Mouse (Mus musculus) retina, adult 2 months (tissue): ENCODE data around the gene Notch3.

Experiments
- DNase-seq: peaks from one replicate; pipeline ENCODE4 v3.0.0-alpha.2; 2012; ENCODE audit warnings: low read depth, low spot score

Gene Notch3

DNA sequence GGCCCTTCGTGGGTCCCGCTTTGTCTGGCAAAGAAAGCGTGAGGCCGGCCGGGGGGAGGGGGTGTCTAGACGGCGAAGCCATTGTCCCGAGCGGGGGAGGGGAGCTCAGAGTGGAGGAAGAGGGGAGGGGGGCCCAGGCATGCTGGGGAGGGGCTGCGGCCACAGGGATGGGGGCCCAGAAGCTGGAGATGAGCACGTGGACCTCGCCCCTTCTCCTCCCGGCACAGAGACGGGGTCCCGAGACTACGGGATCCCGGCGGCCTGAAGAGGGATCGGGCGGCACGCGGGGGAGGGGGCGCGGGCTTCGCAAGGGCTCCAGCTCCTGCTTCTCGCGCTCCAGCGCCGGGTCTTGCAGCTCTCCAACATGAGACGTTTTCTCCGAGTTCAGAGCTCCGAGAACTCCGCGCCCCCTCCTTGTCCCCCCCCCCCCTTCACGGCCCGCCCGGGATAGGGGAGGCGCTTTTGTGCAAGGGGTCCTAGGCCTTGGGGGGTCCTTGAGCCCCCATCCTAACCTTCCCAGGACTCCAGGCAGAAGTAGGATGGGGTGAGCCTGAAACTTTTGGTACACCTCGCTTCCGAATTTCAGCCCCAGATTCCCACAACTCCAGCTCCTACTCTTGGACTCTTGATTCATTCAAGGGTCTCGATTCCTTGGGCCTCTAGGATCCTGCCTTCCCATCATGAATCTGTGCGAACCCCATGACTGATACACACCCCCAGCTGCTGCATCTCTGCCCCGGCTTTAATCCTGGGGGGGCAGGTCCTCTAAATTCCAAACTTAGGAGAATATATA lies 653 bp downstream of the Notch3 start:
- no peak for DNase-seq

DNA sequence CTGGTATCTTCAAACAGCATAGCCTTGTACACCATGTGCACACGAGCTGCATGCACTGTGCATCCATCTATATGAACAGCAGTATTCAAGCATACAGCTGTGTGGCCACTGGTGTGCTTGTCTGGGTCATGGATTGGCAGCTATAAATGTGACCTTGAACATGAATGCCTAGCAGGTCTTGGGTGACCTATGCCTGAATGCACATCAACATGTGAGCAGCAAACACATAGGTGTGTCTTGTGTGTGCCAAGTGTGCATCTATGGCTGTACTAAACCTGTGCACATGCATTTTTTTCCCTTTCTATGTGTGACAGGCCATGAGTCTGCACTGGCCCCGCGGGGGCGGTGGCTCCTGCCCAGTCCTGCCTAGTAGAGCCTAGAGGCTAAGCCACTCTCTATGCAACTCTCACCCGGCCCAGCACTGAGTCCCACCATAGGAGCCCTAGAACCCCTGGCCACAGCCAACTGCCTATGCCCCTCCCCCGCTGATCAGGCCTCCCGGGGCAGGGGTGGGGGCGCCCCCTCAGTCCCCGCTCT lies 1.3 kb downstream of the Notch3 start:
- no peak for DNase-seq

DNA sequence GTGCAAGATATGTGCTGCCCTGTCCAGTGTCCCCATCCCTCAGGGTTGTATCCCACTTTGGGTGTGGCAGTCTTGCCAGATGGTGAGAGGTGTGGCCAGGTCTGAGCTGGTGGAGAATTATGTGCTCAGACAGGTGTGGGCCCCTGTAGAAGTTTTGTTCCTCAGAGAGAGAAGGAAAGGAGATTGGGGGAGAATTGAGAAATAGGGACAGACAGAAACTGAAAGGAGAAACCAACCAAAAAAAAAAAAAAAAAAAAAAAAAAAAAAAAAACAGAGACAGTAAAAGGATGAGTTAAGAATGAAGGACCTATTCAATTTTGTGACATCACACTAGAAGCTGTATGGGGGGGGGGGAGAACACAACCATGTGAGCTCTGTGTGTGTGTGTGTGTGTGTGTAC lies 1.9 kb downstream of the Notch3 start:
- no peak for DNase-seq

DNA sequence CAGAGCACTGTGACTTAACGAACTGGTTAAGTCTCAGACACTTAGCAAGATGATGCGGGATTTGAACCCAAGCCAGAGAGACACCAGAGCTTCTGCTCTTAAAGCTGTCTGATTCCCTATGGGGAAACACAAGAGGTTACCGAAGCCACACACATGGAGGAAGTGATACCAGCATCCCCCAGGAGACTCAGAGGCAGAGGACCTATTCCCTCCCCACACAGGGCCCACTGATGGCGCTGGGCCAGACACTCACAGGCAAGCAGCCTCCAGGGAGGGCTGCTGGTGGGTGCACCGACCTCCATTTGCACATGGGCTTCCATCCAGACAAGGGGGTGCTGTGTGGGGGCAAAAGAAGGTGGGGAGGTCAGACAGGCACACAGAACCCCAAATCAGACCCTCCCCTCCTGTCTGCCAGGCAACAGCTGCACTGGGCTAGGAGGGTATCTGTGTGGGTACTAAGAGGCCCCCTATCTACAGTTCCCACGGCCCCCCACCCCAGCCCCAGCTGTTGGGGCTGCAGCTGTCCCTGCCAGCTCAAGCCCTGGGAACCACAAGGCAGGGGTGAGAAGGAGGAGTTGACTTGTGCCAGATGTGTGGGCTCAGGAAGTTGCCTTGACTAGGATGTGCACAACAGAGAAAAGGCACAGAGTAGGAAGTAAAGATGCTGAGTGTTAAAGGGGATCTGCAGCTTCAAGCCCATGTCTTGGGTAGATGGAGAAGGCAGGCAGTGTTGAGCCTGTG lies 2.6 kb downstream of the Notch3 start:
- DNase-seq = no peak

DNA sequence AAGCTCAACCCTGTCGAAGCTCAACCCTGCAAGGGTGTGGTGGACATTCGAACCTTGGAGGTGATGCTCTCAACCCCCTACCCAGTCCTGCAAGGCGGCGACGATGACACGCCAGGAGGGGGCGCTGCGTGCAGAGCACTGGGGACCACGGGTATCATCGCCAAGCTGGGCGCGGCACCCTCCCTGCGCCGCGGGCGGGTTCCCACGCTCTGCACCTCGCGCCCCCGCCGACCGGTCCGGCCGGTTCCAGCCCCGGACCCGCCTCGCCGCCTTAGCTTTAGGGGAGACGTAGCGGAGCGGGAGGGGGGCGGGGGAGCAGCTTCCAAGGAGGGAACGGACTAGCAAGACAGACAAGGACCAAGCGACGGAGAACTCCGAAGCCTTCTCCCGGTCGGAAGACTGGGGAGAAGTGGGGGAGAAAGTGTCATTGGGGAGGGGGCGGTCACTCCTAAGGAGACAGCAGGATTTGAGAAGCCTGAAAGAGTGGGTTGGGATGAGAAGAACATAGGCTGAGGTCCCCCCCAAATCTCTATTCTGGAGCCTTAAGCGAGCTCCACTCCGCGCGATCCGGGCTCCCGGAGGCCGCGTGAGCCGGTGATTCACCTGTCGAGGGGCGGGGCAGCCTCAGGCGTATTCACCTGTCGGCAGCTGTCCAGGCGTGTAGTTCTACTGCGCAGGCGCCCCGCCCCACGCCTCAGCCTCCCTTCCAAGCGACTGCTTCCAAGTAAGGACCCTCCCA lies 4.4 kb downstream of the Notch3 start:
- no peak for DNase-seq

DNA sequence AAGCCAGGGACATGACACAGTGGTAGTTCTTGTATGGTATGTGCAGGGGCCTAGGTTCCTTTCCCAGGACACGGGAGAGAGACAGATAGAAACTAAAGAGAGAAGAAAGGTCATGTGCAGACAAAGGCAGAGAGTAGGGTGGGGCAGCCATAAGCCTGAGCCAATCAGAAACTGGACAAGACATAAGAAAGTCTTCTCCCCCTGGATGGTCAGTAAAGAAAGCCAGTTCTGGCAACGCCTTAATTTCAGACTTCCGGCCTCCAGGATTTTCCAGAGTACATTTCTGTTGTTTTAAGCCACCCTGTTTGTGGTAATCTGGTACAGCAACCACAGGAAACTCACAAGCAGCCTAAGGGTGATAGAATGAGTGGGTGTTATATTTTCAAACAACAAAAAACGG lies 5.8 kb downstream of the Notch3 start:
- no peak for DNase-seq

DNA sequence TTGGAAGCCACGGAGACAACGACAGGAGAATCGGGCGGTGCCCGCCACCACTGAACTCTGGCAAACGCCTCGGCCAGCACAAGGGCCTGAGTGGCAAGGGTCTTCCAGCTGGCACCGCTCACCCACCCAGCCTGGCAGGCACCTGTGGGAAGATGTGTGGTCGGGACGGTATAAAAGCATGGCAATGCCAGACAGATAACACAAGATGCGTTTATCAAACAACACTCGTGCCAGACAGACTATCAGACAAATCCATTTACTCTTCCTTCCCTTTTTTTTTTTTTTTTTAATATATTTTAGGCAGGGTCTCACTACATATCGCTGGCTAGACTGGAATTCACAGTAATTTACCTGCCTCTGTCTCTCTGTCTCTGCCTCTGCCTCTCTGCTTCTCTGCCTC lies 7.8 kb downstream of the Notch3 start:
- no peak for DNase-seq

DNA sequence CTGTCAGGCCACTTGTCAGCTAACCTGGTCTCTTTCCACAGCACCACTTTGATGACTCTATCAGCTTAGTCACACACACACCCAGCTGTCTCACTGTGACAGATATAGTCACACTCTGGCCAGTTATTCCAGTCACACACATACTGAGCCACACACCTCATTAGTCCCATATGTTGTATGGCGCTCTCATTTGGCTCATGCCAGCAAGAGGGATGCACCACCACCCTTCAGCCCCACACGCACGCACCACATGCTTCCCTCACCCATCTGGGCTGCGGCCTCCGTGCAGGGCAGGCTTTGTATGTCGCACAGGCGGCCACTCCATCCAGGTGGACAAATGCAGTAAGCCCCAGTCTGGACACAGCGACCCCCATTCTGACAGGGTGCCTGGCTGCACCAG lies 19.9 kb downstream of the Notch3 start:
- no peak for DNase-seq

DNA sequence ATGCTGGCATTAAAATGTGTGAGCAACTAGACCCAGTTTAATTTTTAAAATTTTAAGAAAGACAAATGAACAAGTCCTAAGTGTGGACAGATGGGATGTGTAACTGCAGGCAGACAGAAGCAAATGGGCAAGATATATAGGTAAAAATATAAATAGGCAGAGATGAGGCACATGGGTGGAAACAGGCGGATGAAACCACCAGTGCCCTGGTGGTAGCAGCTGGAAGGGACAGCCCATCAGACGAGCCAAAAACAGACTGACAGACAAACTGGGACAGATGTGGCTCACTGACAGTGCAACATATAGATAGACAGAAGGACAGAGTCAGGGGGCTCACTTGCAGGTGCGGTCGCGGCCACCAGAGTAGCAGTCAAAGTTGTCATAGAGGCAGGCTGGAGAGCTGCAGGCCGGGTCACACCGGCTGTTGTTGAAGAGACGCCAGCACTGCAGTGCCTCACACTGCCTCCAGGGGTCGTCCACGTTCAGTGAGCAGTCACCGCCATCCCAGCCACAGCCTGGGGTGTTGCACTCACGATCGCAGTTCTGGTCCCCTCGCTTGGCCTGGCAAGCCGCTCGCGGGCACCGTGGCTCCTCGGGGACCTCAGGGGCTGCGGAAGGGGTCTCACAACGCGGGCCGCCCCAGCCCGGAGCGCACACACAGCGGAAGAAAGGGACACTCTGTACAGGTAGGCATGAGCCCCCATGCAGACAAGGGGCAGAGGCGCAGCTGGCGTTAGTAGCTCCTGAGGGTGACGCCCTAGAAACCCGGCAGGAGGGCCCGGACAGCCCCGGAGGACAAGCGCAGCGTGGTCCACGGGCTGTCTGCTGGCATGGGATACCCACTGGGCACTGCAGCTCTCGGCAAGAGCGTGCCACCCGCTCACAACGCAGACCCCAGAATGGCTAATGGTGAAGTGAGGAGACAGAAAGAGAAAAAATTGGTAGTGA lies 23.5 kb downstream of the Notch3 start:
- DNase-seq = no peak

DNA sequence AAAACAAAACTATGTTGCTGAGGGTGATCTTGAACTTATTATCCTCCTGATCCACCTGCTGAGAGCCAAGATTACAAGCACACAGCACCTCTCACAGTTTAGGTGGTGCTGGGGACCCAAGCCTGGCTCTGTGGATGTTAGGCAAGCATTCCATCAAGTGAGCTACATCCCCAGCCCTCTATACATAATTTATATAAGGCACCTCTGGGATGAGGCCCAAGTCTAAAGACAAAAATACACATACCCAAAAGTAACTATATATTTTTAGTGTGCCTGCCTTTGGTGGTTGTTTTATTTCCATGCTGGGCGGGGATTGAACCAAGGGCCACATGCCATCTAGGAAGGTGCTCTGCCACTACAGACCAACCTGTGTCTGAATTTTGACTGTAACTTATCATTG lies 24.4 kb downstream of the Notch3 start:
- no peak for DNase-seq

DNA sequence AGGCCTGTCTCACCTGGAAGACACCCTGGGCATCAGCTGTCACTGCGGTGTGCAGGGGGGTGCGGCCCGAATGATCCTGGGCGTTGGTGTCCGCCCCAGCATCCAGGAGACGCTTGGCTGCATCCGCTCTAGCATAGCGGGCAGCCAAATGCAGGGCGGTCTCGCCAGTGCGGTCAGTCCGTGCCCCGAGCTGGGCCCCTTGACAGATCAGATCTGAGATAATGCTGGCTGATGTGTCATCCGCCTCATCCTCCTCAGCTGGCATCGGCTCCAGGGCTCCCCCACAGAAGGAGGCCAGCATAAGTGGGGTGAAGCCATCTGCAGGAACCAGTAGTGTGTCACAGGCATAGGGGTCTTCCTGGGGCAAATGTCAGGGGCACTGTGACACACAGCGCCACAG lies 33.3 kb downstream of the Notch3 start:
- DNase-seq = no peak

DNA sequence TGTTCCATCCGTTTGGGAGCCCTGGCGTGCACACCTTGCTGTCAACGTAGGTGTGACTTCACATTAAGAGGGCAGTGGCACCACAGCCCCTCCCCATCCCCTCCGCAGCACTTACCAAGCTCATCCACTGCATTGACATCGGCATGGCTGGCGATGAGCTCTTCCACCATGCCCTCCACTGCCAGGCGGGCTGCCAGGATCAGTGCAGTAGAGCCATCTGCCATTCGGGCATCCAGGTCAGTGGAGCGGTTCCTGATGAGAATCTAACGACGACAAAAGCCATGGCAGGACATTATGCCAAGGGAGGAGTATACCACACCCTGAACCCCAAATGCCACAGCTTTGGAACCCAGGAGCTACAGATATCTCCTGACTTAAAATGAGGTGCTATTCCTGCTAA lies 34.6 kb downstream of the Notch3 start:
- no peak for DNase-seq

DNA sequence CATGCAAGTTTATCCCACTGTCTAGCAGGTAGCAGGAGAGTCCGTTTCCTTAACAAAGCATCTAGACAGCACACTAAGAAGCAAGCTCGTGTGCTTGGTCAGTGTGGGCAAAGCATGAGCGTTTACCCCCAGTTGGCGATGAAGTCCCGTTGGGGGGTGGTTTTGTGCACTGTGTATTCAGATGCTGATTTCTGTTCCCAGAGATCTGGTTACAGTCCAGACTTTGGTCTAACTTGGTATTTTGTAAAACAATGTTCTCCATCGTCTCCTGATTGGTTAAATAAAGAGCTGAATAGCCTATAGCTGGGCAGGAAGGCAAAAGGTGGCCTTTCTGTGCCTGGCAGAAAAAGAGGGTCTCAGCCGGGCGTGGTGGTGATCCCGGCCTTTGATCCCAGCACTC lies 36.1 kb downstream of the Notch3 start:
- no peak for DNase-seq

DNA sequence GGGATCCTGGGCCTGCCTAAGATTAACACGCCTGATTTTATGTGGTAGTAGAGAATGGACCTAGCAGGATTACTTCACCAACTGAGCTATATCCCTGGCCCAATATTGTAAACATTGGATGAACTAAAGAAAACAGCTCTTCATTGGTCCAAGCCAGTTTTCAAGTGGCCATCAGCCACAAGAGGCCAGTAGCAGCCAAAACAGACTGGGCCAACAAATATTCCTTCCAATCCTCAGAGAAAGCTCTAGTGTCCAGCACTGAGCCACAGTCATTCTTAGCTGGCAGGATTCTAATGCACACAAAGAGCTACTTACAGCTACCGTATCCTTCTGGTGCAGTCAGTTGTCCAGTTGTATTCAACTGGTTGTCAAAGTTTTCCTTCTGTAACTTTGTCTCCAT lies 39.5 kb downstream of the Notch3 start:
- DNase-seq = no peak

DNA sequence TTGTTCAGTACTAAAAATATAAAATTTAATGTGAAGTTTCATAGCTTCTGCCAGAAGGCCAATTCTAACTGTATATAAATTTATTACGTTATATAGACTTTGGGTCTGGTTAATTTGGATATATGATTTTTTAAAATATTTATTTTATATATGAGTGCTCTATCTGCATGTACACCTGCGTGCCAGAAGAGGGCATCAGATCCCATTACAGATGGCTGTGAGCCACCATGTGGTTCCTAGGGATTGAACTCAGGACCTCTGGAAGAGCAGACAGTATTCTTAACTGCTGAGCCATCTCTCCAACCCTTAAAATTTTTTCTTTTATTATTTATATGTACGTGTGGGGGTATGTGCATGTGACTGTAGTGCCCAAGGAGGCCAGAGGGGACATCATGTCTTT lies 41.2 kb downstream of the Notch3 start:
- DNase-seq = no peak

DNA sequence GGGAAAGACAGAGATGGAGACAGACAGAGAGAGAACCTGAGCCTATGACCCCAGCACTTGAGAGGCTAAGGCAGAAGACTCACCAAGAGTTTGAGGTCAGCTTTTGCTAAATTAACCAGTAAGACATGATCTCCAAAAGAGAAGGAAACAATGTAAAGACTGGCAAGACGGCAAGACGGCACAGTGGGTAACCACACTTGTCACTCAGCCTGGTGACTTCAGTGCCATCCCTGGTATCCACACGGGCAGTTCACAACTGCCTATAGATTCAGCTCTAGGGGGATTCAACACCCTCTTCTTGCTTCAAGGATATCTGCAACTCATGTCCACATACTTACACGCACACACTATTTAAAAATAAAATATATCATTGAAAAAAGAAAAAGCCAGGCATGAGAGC lies 43.1 kb downstream of the Notch3 start:
- DNase-seq = no peak

DNA sequence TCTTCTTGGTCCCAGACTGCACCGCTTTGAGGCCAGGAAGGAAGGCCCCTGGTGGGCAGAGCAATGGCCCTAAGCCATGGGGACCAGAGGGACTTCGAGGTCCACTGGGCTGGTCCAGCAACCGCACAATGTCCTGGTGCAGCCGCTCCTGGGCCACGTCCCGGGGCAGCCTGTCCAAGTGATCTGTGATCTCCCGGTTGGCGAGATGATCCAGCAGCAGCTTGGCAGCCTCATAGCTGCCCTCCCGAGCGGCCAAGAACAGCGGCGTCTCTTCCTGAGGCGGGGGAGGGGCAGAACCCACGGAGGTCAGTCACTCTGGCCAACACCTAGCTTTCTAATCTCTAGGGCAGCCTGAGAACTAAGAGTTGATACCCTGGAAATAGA lies 44.1 kb downstream of the Notch3 start:
- no peak for DNase-seq

DNA sequence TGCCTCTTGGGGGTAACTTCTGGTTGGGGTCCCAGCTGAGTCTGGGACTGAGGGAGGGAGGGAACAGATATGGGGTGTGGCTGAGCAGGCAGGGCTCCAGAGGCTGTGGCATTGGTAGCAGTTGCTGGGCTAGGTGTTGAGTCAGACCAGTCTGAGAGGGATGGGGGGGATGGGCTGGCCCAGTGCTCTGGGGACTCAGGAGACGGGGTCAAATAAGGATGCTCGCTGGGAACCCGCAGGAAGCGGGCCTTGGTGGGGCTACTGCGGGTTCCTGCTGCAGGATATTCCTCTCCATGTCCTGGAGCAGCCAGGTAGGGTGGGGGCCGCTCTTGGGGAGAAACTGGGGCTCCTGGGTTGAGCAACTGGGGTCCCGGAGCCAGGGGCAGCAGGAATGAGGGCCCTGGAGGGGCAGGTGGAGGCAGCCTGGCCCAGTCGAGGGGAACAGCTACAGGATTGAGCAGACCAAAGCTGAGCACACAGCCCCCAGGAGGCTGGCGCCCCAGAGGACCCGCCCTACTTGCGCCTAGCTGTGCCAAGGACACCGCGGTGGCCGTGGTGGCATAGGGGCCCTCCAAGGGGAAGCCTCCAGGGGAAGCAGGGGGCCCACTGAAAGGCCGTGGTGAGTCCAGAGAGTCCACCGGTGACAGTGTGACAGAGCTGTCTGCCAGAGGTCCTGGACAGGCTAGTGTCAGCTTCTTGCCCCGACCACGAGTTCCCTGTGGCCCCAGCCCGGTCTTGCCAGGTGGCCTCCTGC lies 44.6 kb downstream of the Notch3 start:
- no peak for DNase-seq

DNA sequence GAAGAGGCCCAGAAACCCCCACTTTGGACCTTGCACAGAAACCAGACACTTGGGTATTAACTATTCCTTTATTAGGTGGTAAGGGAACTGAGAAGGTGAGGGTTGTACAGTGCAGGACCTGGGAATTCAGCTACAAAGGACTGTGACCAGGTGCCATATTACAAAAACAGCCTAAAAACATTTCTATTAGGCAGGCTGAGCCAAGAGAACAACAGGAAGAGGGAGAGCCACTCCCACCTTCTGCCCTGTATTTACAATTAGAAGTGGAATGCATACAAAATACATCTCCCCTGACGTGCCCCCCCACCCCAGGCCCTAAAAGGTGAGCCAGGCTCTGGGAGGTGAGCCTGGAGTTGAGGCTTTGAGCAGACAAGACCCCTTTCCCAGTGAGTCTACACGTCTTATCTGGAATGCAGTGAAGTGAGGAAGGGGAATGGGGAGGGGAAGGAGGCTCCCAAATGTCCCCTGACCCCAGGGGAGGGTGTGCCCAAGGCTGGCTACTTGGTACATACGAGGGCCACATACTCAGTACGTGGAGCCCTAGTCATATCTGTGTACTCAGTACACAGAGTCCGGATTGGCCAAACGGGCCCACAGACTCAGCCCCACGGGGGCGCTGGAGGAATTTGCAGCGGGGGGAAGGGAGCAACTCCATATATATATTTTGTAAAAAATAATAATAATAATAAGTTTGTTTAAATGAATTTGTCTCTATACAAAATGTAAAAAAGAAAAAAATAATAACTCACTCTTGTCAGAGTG lies 45.7 kb downstream of the Notch3 start:
- DNase-seq = no peak

DNA sequence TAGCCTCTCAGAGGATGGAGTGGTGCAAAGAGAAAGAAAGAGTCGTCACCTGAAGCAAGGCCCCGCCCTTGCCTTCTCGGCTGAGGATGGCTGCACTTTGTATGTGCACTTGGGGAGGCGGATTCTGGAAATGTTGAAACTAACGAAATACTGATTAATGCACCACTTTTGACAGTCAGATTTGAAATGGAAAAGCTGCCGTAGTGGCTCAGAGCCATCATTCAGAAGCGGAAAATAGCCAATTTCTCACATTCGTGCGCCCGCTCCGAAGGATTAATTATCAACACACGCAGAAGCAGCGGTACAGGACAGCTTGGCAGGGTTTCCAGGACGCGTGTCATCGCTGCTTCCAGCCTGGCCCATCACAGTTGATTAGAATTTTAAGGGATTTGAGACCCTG lies 47.5 kb downstream of the Notch3 start:
- DNase-seq = no peak
